Mouse (Mus musculus) thymus, adult 2 months (tissue): ENCODE measurements around the gene Trib2.

Experiments
- CTCF ChIP-seq: fragments of 200-500 bp; IDR thresholded peaks from 2 replicates; pipeline ENCODE4 v1.5.1; 2012; ENCODE audit warnings: mild to moderate bottlenecking, control low read depth, low read length, moderate library complexity, borderline replicate concordance; ENCODE audit not compliant: control insufficient read depth, poor library complexity, insufficient read depth; ENCODE audit errors: extremely low read depth
- POLR2A ChIP-seq: fragments of 200-500 bp; IDR thresholded peaks from 2 replicates; pipeline ENCODE4 v1.6.1; 2012; ENCODE audit warnings: mild to moderate bottlenecking, low read length, control low read depth, moderate library complexity; ENCODE audit not compliant: control insufficient read depth, poor library complexity, insufficient read depth; ENCODE audit errors: extremely low read depth

- TF ChIP-seq POLR2A (no peak), CTCF (no peak)
Observed at GRCm38 (mm10) chr12:15832674-15833052, 15.9 kb upstream of the Trib2 start.
